Mouse (Mus musculus) myocyte (in vitro differentiated cells): Measurements from ENCODE around the gene Plcb4.

Experiments used
- CEBPB ChIP-seq: IDR thresholded peaks from 2 replicates; pipeline ENCODE4 v1.6.1; 2011; ENCODE audit warnings: mild to moderate bottlenecking, moderate library complexity; ENCODE audit not compliant: poor library complexity, insufficient read depth, severe bottlenecking
- MAX ChIP-seq: IDR thresholded peaks from one replicate; pipeline ENCODE4 v1.6.1; 2011; ENCODE audit warnings: low read depth, mild to moderate bottlenecking, control low read depth
- MYOD1 ChIP-seq, 3 experiments: IDR thresholded peaks; one replicate each; pipeline ENCODE4 v1.6.1; 2011; ENCODE audit warnings: control low read depth in 2 of 3, low read depth in 2 of 3, mild to moderate bottlenecking in 2 of 3, moderate library complexity in 1 of 3; ENCODE audit not compliant: insufficient read length in 2 of 3, control insufficient read depth in 1 of 3
- POLR2A ChIP-seq: IDR thresholded peaks from one replicate; pipeline ENCODE4 v1.6.1; 2011; ENCODE audit warnings: low read depth, mild to moderate bottlenecking, control low read depth, moderate library complexity; ENCODE audit not compliant: insufficient read length
- TCF12 ChIP-seq: IDR thresholded peaks from one replicate; pipeline ENCODE4 v1.6.1; 2011; ENCODE audit warnings: mild to moderate bottlenecking, control low read depth; ENCODE audit not compliant: poor library complexity, insufficient read depth, severe bottlenecking
- USF1 ChIP-seq: IDR thresholded peaks from one replicate; pipeline ENCODE4 v1.6.1; 2011; ENCODE audit warnings: low read depth, mild to moderate bottlenecking, control low read depth, moderate library complexity

GRCm38 (mm10) chr2:135851964-135852363 is 193.2 kb downstream of the Plcb4 start:
- TF ChIP-seq MYOD1 (IDR thresholded peaks at IDR 0.05; ENCODE audit: control insufficient read depth in 1 of 3, insufficient read length in 2 of 3, low read depth in 2 of 3), result no peak
- TF ChIP-seq POLR2A, result no peak
- no peak for TF ChIP-seq USF1
- TF ChIP-seq TCF12, result no peak
- TF ChIP-seq CEBPB, result no peak
- no peak for TF ChIP-seq MAX
